Mouse (Mus musculus) CD4-positive, CD25-positive, alpha-beta regulatory T cell, adult 4 months (primary cell): ENCODE results near the gene Slc25a22. TPM values are rescaled to one million over a fixed set of nuclear protein-coding genes. Genes with fewer than 3 reads are reported as not detected.

Experiments used
- ATAC-seq: one replicate; pipeline ENCODE4 v1.8.0; 2017
- polyA plus RNA-seq, 2 experiments: library from polyadenylated mRNA; unstranded; fragments of 100-300 nt; shearing (Covaris generic); gene quantifications; one replicate each; pipeline ENCODE4 v1.2.1; 2017

The Slc25a22 gene
- polyA plus RNA-seq: 10 to 100 TPM; 41.4 to 60.0 TPM

DNA sequence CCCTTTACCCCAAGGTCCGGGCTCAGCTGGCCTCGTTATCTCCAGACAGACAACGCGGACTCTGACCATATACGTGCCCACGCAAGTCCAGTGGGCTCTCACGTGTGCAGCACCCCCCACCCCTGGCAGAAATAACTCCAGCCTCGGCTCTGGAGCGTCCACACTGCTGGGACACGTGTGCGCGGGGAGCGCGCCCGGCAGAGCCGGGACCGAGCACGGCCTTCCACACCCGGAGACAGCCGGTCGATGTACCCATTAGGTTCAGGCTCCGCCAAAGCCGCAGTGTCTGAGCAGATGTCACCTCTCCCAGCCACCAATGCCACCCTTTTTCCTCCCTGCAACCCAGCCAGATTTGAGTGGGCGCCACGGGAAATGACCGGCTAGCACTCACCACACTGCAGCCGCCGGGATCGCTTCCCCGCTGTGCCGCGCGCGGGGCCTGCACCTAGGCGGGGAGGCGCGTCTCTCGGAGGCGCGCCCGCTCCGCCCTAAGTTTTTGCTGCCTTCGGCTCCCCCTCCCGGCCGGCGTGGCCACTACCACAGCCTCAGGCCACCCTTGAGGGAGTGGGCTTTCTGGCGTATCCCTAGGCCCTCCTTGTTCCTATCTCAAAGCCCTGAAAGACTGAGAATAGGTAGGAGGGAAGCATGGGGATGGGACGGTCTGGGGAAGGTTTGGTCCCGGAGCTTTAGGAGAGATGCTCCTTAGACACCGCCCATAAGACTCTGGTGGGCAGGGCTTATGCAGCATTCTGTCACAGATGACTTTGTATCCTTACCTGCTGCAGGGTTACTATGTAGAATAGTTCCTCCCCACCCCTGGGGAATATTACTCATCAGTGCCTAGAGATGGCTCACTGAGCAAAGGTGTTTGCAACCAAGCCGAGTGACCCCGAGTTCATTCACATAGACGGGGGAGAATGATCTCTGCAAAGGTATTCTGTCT, at the start of gene Slc25a22:
TSS of gene Slc25a22 (minus strand) at position 715 of the 943 bp plus-strand sequence.
- peak; percentile 83 for ATAC-seq

DNA sequence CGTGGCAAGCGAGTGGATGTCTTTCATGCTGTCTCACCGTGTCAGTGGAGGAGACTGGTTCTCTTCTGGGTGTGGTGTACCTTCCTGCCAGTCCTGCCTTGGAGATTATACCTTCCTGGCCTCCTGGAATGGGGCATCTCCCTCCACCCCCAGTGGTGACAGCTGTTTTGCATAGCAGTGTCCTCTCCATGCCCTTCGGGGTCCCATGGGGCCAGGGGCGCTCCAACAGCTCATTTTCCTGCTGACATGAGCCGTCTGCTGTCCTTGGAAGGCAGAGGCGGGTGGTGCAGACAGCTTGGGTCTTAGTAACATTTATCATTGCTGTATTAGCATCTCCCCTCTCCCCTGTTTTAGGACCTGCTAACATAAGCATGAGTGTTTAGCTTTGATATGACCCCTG, 49.4 kb upstream of the Slc25a22 start:
- ATAC-seq: no peak

DNA sequence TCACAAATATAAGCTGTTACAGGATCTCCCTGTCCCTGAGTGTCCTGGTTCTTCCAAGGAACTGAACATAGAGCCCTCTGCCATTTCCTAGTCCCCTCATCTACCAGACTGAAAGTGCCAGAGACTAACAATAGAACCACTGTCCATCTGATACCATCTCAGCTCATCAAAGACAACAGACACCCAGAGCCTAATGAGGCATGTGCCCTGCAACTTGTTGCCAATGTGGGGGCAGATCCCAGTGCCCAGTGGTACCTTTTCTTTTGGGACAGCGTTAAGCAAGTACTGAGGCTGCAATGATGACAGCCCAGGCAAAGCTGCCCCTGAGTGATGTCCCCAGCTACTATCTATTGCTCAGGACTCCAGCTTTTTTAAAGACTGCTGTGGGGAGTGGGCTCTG, 48.5 kb upstream of the Slc25a22 start:
- no peak for ATAC-seq

DNA sequence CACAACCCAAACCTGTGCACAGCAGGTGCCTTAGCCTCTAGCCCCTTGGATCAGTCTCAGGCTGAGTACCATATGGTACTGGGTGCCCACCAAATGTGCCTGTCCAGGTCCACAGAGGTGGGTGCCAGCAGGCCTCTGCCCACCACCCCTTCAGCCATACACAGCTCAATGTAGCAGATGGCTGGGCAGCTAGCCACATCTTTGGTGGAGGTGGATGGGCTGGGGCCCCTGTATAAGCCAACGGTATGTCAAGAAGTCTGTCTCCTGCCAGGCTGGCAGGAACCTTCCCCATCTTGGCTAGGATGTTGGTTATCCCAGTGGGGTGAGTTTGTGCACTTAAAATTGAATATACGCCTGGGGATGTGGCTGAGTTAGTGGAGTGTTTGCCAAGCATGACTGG, 47.9 kb upstream of the Slc25a22 start:
- ATAC-seq: no peak

DNA sequence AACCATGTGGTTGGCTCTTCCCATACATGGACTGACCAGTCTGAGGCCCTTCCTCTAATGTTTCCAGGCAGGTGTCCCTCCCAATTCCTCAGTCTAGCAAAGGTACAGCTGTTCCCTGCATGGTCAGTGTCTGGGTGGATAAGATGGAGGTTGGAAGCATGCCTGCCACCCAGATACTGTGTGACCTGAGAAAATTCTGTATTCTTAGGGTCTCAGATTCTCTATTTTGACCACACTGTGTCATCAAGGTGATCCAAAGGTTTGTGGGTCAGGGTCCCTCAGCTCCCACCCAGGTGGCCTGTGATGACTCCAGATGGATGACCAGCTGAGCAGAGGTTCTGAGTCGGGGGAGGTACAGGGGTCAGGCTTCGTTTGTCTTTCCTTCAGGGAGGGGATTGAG, 47.5 kb upstream of the Slc25a22 start:
- ATAC-seq: no peak

DNA sequence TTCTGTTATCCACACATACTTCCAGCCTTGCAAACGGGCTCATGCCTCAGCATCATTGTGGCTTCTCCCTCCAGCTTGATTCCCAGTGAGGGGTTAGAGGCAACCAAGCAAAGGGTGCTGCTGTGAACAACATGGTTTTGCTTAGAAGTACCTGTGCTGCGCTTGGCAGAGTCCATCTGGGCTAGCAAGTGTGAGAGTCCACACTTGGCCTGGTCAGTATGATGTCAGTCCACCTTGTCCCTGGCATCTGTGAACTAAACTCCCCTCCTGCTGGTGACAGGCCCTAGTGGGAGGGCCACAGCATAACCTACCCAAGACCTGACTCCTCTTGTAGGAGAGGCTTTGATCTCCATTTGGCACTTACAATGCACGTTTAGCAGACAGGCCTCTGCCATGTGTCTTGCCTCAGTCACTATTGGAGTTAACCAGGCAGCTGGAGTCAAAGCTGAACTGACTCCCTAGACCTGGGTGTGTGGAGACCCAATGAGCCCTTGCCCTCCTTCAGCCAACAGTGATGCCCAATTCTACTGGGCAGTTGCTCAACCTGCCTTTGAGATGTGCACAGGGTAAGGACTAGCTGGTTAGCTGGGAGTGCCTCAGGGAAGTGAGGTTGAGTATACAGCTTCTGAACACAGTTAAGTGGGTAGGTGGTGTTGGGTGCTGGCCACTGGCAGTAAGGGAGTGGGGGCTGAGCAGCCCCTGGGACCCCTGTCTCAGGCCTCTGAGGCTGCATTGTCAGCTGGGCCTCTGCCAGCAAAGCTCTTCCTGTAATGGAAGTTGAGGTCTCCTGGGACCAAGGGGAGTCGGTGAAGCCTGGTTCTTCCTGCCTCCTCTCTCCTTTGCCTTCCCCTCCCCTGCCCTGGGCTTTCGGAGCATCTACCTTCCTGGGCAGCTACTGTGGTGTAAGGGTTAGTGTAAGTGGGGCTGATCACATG, 46.8 kb upstream of the Slc25a22 start:
- no peak for ATAC-seq

DNA sequence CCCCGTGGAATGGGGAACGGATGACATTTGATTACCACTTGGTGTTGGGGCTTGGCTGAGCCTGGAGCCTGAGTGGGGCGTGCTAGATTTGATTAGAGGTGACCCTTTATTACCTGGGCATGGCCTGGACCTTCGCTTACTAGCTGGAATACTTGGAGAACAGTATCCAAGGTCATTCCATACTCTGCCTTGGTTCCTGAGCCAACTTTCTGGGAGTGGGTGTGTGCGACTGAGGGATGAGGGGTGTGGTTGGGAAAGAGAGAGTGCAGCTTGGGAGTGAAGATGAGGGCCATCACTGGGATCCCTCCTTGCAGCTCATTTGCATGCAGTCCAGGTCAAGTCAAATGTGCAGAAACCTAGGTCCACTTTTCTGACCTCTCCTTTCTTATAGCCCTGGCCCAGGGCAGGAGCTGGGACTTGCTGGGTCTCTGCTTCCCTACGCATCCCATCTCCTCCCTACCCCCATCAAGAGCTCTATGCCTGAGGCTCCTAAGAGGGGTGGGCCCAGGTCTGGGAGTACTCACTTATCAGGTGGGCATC, 45.5 kb upstream of the Slc25a22 start:
- ATAC-seq: no peak

DNA sequence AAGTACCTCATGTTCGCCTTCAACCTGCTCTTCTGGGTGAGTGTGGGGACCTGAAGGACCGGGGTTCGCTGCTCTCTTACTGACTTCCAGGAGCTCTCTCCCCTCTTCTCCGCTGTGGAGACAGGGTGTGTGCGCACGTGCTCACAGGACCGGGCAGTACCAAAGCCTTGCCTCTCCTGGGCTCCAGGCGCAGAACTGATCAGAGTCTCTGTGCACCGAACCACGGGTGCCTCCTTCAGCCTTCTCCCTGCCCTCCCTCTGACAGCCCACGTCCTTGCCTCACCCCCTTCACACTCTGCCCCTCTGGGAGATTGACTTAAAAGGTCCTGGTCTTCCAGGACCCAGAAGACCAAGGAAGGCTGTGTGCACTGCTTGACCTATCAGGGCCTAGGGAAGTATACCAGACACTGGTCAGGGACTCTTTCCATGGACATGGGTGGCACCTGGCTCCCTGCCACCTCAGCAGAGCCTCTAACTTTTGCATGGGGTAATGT, 44.9 kb upstream of the Slc25a22 start:
- ATAC-seq: no peak

DNA sequence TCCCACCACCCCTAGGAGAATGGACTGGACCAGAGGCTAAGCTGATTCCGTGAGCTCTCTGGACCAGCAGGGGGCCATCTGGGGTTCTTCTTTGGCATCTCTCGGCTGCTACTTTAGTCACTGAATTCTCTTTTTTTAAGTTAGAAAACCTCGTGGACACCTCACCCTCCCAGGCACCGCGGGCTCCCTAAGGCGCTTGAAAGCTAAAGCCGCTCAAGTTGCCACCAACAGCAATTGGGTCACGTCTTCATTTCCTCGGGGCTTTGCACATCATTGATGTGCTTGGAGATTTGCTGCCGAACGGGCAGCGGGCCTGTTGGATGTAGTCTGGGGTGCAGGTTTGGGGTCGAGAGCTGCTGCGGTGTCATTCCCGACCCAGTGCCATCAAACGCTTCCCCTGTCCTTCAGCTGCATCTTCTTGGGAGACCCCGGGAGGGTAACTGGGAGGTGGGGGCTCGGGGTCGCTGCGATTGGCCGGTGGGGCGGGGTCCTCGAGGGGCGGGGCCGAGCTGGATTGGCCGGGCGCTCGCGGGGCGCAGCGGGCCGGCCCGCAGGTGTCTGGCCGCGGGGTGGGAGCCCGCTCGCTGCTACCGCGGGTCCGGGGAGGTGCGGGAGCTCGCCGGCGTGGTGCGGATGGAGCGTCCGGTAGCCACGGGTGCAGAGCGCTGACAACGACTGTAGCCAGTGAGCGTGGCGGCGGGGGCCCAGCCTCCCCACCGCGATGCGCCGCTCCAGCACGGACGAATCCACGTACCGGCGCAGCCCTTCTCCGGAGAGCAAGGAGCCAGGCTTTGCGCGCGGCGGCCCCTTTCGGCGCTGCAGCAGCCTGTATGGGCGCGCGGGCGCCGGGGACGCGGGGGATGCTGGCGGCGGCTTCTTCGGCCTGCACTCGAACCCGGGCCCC, 44.1 kb upstream of the Slc25a22 start:
- peak; percentile 25 for ATAC-seq

DNA sequence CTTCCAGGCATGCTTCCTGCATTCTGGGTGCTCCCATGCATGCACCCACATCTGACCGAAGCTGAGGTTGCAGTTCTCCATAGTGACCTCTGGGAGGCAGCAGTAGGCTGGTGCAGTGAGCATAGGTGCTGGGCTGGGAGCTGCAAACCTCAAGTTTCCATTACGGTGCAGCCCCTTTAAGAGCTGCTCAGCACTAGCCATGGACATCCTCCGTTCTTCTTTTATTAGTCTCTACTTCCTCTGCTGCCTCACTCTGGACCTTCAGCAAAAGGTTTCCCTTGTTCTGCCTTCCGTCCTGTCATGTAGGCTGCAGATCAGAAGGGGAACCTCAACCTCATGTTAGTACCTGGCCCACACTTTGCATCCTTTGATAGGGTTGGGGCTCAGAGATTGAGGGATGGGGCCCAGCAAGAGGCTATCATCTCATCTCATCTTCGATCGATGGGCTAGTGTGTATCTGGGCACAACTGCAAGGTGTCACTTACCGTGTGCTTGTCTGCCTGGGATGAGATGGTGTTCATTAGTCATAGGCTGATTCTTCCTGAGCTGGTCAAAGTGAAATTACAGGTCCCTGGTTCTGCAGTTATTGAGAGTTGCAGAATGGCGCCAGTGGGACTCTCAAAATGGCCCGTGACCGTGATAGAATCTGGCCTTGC, 43.3 kb upstream of the Slc25a22 start:
- ATAC-seq: peak; percentile 93

DNA sequence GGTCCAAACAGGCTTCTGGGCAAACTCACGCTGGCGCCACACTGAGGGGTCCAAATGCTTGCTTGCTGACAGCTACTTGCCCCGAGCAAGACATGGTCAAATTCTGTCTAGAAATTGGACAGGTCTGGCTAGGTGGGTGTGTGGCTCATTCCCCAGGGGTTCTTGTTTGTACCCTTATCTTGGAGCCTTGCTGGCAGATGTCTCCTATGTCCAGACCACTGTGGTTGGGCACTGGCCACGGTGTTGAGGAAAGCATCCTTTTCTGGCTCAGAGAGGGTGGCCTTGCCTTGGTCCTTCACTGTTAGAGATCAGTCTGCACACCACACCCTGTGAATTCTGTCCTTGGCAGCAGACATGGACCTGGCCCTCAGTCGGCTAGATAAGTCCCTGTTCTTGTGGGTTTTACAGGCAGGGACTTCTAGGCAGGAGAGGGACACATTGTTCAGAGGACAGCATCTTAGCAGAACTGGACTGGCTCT, 40.6 kb upstream of the Slc25a22 start:
- no peak for ATAC-seq

DNA sequence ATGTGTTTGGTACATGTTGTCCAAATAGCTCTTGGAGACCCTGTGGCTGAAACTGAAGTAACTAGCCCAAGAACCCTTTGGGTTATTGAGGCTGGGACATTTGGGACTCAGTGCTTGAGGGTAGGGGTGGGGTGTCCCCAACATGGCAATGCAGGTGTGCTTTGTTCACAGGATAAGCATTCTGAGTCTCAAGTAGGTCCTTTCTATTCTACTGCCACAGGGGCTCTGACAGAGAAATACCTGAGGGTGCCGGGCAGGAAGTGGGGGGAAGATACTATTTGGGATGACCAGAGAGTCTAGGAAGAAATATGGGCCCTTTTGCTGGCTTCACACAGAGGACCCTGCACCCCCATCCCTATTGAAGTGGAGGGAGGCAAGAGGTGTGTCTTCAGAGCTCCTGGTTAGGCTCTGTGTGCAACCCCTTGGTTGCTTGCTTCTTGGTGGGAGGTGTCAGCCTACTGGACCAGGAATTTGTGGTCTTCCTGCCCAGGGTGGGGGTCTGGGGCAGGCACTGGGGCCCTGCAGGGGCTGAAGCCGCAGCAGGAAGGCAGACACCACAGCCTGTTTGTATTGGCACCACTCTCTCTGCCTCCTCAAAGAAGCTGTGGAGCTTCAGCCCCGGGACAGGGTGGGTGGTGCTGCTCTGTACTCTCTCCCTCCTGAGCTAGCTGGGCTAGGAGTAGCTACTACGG, 40.0 kb upstream of the Slc25a22 start:
- no peak for ATAC-seq

DNA sequence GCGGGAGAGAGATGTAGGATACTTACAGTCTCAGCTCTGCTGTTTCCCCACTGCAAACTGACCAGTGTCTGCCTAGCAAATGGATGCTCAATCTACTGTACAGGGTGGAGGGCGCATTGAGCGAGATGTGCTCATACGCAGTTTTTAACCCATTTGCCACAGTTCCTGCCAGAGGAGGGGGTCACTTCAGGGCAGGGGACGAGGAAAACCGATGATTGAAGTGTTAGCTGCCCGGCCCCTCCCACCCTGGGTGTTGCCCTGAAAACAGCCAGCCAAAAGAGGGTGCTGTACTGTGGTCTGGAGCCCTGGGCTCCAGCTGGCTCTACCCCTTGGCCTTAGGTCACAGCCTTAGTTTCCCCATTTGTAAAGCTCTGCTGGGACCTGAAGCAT, 39.3 kb upstream of the Slc25a22 start:
- ATAC-seq: no peak

DNA sequence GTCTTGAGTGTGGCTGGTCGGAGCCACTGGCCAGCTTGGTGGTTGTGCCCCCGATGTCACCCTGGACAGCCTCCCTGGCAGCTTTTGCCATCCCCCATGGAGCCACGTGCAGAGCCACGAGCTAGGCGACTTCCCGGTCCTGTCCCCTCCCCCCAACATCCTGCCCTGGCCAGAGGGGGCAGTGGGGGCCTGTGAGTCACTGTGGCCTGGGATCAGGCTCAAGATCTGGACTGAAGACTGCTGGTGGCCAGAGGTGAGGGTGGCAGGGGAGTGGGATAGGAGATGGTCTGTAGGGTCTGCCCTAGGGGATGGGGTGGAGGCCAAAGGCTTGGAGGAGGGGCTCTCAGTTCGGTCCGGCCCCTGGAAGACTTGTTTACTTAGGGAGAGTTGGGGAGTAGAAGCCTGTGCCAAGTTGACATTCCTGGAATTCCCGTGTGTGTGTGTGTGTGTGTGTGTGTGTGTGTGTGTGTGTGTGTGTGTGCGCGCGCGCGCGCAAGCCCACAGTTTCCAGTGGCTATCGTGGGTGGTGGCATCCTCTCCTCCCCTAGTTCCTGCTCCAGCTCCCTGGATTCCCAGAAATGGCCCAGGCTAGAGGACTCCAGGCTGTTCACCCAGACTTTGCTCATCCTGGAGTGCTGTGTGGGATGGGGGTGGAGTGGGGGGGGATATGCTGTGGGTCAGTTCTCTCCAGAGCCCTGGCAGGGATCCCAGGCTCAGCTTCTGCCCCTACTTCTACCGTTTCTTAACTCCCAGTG, 38.7 kb upstream of the Slc25a22 start:
- ATAC-seq: no peak

DNA sequence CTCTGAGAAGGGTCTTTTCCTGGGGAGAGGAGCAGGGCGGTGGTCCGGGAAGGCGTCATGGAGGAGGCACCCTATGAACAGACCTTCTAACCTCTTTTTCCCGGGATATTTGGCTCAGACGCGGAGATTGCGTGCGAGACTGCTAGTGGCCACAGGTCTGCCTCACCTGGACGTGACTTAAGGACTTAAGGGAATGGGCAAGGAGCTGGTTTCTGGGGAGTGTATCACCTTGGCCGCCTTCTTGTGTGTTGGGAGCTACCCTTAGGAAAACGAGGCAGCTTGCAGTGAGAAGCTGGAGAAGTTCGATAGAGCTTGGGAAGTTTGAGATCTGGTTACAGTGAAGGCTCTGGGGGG, 38.1 kb upstream of the Slc25a22 start:
- no peak for ATAC-seq

DNA sequence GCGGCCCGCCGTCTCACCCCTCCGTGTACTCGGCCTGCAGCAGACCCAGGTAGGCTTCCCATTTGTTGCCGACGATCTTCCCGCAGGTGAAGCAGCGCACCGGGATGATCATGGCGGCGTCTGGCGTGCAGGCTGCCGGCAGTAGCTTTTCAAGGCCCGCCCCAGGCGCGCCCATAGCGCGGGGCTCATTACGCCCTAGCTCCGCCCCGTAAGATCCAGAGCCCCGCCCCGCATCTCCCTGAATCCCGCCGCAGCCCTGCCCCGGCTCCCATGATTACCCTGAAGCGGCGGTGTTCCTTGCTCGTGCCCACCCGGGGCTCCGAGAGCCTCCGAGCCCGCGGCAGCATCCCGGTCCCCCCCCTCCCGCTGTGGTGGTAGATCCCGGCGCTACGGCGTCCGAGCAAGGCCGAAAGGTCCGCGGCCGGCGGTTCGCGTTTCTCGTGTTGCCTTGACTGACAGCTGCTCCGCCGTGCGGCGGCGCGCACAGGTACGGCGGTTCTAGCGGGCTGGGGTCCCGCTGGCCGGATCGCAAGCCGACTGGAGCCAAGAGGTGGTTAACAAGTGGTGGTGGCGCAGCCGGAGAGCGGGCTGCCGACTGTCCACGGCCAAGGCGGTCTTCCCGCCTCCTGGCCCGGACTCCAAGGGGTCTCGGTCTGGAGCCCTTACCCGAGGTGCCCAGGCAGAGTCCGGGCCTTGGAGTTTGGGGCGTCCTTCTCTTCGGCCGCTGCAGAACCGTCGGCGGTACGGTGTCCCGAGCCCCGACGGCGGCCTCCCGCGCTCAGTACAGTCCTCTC, 37.5 kb upstream of the Slc25a22 start, which contains the start of the genes Polr2l and Tspan4:
TSS of gene Polr2l (minus strand) at position 122 of the 794 bp plus-strand sequence.
TSS of gene Tspan4 (plus strand) at position 230 of the 794 bp plus-strand sequence.
- ATAC-seq: peak; percentile 92

DNA sequence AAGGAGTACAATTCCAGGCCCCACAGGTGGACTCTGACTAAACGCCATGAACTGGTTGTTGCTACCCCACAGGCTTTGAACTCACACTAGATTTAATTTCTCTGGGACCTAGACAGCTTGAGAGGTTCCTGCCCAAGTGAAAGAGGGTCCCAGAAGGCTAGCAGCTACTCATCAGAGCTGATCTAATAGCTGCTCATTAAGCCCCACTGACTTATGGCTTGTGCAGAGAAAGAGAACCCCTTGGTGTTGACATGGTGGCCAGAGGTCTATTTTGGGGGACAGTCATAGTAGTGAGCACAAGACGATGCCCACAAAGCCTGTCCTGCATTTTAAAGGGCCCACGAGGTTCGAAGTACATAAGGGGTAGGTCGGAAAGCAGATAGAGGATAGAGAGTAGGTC, 36.5 kb upstream of the Slc25a22 start:
- ATAC-seq: no peak

DNA sequence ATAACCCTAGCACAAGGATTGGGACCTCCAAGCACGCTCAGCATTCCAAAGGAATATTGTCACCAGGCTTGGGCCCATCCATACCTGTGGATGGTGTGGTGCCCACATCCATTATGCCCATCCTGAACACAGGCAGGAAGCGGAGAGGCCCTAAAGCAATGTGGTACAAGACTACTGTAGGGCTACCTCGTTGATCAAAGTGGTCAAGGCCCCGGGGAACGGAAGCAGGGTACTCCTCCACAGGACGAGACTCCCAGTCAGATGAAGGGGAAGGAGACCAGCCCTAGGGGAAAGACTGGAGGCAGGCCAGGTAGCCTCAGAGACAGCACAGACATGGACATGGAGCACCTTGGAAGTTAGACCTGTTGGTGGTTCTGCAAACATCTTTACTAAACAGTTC, 35.1 kb upstream of the Slc25a22 start:
- ATAC-seq: no peak

DNA sequence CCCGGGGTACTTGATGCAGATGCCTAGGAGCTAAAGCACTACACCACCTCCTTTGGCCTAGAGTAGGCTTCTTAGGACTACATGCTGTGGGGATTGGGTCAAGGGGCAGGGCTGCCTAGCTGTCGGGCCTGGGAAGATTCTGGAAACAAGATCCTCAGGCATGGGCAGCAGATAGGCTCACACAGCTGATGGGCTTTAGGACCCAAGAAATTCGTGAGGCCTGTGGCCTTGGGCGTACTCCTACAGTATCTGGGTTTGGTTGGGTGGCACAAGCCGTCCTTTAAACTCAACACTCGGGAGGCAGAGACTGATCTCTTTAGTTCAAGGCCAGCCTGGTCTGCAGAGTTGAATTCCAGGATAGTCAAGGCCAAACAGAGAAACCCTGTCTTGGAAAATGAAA, 34.5 kb upstream of the Slc25a22 start:
- no peak for ATAC-seq
